Mouse (Mus musculus) C2C12 (cell line): ENCODE results near the gene Gdf1.

Experiments
- CTCF ChIP-seq: IDR thresholded peaks from one replicate; pipeline ENCODE4 v1.5.1; 2011; ENCODE audit not compliant: control insufficient read depth, insufficient read depth, insufficient read length
- MYOG ChIP-seq: IDR thresholded peaks from one replicate; pipeline ENCODE4 v1.6.1; 2011; ENCODE audit not compliant: control insufficient read depth, insufficient read length; ENCODE audit errors: extremely low read depth

- TF ChIP-seq CTCF (no peak), MYOG (no peak)
These were observed 40.9 kb downstream of the Gdf1 start for GRCm38 (mm10) chr8:70370476-70370875.
